Mouse (Mus musculus): ENCODE measurements around the gene Elf1. TPM values are rescaled to one million over a fixed set of nuclear protein-coding genes. Genes with fewer than 3 reads are reported as not detected.

The Elf1 gene
- polyA plus RNA-seq, 1 experiment from 2014 or later: 14.0 TPM

DNA sequence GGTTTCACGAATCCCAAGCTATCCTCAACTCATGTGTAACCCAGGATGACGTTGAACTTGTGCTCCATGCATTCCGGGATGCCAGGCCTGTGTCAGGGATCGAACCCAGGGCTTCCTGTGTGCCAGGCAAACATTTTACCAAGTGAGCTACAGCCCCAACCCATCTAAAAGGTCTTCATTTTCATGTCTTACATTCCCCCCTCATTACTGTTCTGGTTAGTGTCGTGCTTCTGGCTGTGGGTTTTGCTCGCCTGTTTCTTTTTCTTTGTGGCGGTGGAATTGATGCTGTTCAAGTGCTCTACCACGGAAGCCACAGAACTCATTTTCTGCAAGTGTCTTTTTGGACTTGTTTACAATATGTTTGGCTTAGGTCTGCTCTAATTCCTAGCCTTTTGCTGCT is 109.9 kb downstream of the Elf1 start:
- H3K27ac ChIP-seq (ENCODE audit: low read length): no peak overlapping the region
- H3K4me1 ChIP-seq (replicated peaks; ENCODE audit: control insufficient read depth, insufficient read depth, low read length): peaks cover 12% of the 10 kb centered on the region
- 94% methylated on average over 8 of the region's 8 CpGs for WGBS
- H3K9me3 ChIP-seq (ENCODE audit: control insufficient read depth, low read length): no peaks in the 10 kb centered on the region
- no peaks in the 10 kb centered on the region for H3K27me3 ChIP-seq (ENCODE audit: control insufficient read depth, insufficient read depth, low read depth, low read length)
- H3K9ac ChIP-seq (ENCODE audit: low read length): no peak overlapping the region
- H3K36me3 ChIP-seq (ENCODE audit: control insufficient read depth, insufficient read depth, low read length): peaks cover 3% of the 10 kb centered on the region; the same call in 1 of the 2 replicates
- no peak overlapping the region for H3K4me2 ChIP-seq (ENCODE audit: low read depth, low read length)
- no peak for ATAC-seq (ENCODE audit: low read depth)
- H3K4me3 ChIP-seq (ENCODE audit: low read length): no peak overlapping the region

DNA sequence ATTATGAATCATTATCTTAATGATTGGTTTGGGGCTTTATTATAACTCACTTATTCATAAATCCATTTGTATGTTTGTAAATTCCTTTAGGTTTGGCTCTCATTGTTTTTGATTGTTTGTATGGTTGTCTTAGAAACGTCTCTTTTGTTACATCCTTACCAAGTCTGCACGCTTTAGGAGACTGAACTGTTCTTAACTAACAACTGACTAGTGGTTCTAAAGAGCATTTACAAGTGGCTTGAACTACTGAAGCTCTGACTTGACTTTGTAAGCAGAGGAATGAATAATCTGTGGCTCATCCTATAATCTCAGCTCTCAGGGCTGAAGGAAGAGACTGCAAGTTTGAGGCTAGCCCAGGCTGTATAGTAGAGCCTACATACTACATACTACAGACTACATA is 110.6 kb downstream of the Elf1 start:
- peaks cover 5% of the 10 kb centered on the region; the same call in 1 of the 2 replicates for H3K36me3 ChIP-seq (ENCODE audit: control insufficient read depth, insufficient read depth, low read length)
- H3K4me3 ChIP-seq (ENCODE audit: low read length): no peak overlapping the region
- H3K4me2 ChIP-seq (ENCODE audit: low read depth, low read length): no peak overlapping the region
- peaks cover 10% of the 10 kb centered on the region for H3K4me1 ChIP-seq (replicated peaks; ENCODE audit: control insufficient read depth, insufficient read depth, low read length)
- H3K27ac ChIP-seq (ENCODE audit: low read length): no peak overlapping the region
- no peak for ATAC-seq (ENCODE audit: low read depth)
- H3K9me3 ChIP-seq (ENCODE audit: control insufficient read depth, low read length): no peaks in the 10 kb centered on the region
- H3K9ac ChIP-seq (ENCODE audit: low read length): no peak overlapping the region
- WGBS: 86% methylated on average over 2 of the region's 2 CpGs
- H3K27me3 ChIP-seq (ENCODE audit: control insufficient read depth, insufficient read depth, low read depth, low read length): no peaks in the 10 kb centered on the region

DNA sequence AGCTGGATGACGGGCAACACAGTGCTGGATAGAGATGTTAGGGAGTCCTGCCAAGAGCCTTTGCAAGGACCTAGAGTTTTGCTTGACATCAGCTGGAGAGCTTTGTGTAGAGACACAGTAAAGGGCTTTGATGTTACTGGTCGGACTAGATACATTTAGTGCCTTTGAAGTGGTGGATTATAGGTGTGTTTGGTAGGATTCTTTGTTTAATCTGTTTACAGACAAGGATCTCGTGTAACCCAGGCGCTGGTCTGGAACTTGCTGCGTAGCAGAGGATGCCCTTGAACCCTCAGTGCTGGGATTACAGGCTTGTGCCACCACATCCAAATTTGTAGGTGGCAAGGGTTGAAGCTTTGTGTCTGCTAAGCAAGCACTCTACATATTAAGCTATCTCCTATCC is 113.1 kb downstream of the Elf1 start:
- Histone ChIP-seq H3K9ac (ENCODE audit: low read length) (no peak overlapping the region), H3K27me3 (ENCODE audit: control insufficient read depth, insufficient read depth, low read depth, low read length) (no peaks in the 10 kb centered on the region), H3K4me1 (replicated peaks; ENCODE audit: control insufficient read depth, insufficient read depth, low read length) (peaks cover 2% of the 10 kb centered on the region; the same call in 1 of the 2 replicates), H3K36me3 (ENCODE audit: control insufficient read depth, insufficient read depth, low read length) (peaks cover 14% of the 10 kb centered on the region), H3K27ac (ENCODE audit: low read length) (no peak overlapping the region), H3K4me2 (ENCODE audit: low read depth, low read length) (no peak overlapping the region), H3K9me3 (ENCODE audit: control insufficient read depth, low read length) (no peaks in the 10 kb centered on the region), H3K4me3 (ENCODE audit: low read length) (no peak overlapping the region)
- WGBS: 86% methylated on average over 5 of the region's 5 CpGs
- ATAC-seq (ENCODE audit: low read depth): no peak

DNA sequence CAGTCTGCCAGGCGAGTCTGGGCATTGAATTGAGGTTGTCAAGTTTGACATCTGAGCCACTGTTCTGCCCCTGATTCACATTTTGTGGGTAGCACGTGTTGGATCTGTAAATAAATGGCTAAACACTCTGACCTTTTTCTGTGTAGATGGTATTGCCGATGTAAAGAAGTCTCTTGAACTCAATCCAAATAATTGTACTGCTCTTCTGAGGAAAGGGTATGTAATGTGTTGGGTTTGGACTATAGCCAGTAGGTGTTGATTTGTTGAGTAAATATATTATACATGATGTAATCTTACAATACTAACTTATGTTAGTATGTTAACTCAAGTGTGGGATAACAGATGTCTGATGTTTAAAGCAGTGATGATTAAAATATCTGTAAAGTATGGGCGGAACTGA is 115.6 kb downstream of the Elf1 start:
- H3K9ac ChIP-seq (ENCODE audit: low read length): no peak overlapping the region
- no peak overlapping the region for H3K4me2 ChIP-seq (ENCODE audit: low read depth, low read length)
- no peaks in the 10 kb centered on the region for H3K9me3 ChIP-seq (ENCODE audit: control insufficient read depth, low read length)
- WGBS: 42% methylated on average over 4 of the region's 4 CpGs
- H3K4me3 ChIP-seq (ENCODE audit: low read length): no peak overlapping the region
- 0 out of 2 replicates have a peak, but pooled peaks cover 2% of the 10 kb centered on the region for H3K4me1 ChIP-seq (replicated peaks; ENCODE audit: control insufficient read depth, insufficient read depth, low read length)
- peaks cover 21% of the 10 kb centered on the region for H3K36me3 ChIP-seq (ENCODE audit: control insufficient read depth, insufficient read depth, low read length)
- ATAC-seq (ENCODE audit: low read depth): no peak
- H3K27ac ChIP-seq (ENCODE audit: low read length): no peak overlapping the region
- no peaks in the 10 kb centered on the region for H3K27me3 ChIP-seq (ENCODE audit: control insufficient read depth, insufficient read depth, low read depth, low read length)

DNA sequence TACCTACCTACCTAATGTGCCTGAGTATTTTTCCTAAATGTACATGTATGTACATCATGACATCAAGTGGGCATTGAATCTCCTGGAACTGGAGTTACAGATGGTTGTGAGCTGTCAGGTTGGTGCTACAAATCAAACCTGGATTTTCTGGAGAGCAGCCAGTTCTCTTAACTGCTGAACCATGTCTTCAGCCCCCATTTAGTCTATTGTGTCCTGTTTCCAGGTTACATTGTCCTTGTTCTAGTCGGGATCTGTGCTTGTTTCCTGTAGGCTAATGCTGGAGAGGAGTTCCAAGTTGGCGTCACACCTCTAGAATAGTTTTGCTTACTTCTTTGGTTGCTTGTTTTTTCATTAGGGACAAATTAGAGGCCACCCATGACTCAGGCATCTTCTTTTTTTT is 124.9 kb downstream of the Elf1 start:
- 73% methylated on average over 2 of the region's 2 CpGs for WGBS
- peaks cover 45% of the 10 kb centered on the region for H3K36me3 ChIP-seq (ENCODE audit: control insufficient read depth, insufficient read depth, low read length)

DNA sequence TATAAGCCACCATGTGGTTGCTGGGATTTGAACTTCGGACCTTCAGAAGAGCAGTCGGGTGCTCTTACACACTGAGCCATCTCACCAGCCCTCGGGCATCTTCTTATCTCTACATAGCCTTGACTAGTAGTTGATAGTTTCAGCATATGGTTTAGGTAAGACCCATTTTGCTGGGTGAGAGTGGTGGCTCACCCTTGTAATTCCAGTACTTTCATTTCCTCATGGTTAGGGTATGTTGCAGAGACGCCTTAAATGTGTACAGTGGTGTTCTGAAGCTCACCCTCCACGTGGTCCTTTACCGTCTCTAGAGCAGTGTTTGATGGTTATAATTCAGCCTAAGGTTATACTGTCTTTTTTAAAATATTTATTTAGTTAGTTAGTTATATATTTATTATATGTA is 125.4 kb downstream of the Elf1 start:
- Histone ChIP-seq H3K36me3 (ENCODE audit: control insufficient read depth, insufficient read depth, low read length) (peaks cover 44% of the 10 kb centered on the region), H3K27me3 (ENCODE audit: control insufficient read depth, insufficient read depth, low read depth, low read length) (no peaks in the 10 kb centered on the region), H3K4me3 (ENCODE audit: low read length) (no peak overlapping the region), H3K4me2 (ENCODE audit: low read depth, low read length) (no peak overlapping the region), H3K4me1 (replicated peaks; ENCODE audit: control insufficient read depth, insufficient read depth, low read length) (no peaks in the 10 kb centered on the region), H3K27ac (ENCODE audit: low read length) (no peak overlapping the region), H3K9me3 (ENCODE audit: control insufficient read depth, low read length) (no peaks in the 10 kb centered on the region), H3K9ac (ENCODE audit: low read length) (no peak overlapping the region)
- no peak for ATAC-seq (ENCODE audit: low read depth)
- 87% methylated on average over 6 of the region's 6 CpGs for WGBS

More for the DNA sequence above, 124.9 kb downstream of the Elf1 start:
- no peaks in the 10 kb centered on the region for H3K9me3 ChIP-seq (ENCODE audit: control insufficient read depth, low read length)
- H3K4me3 ChIP-seq (ENCODE audit: low read length): no peak overlapping the region
- no peaks in the 10 kb centered on the region for H3K27me3 ChIP-seq (ENCODE audit: control insufficient read depth, insufficient read depth, low read depth, low read length)
- no peak for ATAC-seq (ENCODE audit: low read depth)
- no peak overlapping the region for H3K4me2 ChIP-seq (ENCODE audit: low read depth, low read length)
- H3K9ac ChIP-seq (ENCODE audit: low read length): no peak overlapping the region
- H3K4me1 ChIP-seq (replicated peaks; ENCODE audit: control insufficient read depth, insufficient read depth, low read length): no peaks in the 10 kb centered on the region
- H3K27ac ChIP-seq (ENCODE audit: low read length): no peak overlapping the region

DNA sequence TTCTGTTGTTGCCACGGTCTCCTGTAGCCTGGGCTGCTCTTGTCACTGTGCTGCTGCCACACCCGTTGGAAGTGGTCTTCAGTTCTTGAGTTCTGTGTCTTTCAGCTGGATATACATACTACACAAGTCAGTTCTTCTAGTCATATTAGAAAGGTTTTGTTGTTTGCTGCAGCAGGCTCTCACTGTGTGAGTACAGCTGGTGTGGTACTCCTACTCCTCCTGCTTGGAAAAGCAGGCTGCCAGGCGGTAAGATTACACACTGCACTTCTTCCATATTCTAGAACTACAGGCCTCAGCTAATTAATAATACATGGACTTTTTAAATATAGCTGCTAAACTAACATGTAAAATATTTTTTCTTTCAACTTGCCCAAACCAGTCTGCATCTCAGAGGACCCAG is 125.9 kb downstream of the Elf1 start:
- H3K4me3 ChIP-seq (ENCODE audit: low read length): no peak overlapping the region
- 91% methylated on average over 3 of the region's 3 CpGs for WGBS
- H3K9ac ChIP-seq (ENCODE audit: low read length): no peak overlapping the region
- H3K9me3 ChIP-seq (ENCODE audit: control insufficient read depth, low read length): no peaks in the 10 kb centered on the region
- H3K36me3 ChIP-seq (ENCODE audit: control insufficient read depth, insufficient read depth, low read length): peaks cover 46% of the 10 kb centered on the region
- H3K4me2 ChIP-seq (ENCODE audit: low read depth, low read length): no peak overlapping the region
- no peak for ATAC-seq (ENCODE audit: low read depth)
- H3K27me3 ChIP-seq (ENCODE audit: control insufficient read depth, insufficient read depth, low read depth, low read length): no peaks in the 10 kb centered on the region
- no peak overlapping the region for H3K27ac ChIP-seq (ENCODE audit: low read length)
- no peaks in the 10 kb centered on the region for H3K4me1 ChIP-seq (replicated peaks; ENCODE audit: control insufficient read depth, insufficient read depth, low read length)

DNA sequence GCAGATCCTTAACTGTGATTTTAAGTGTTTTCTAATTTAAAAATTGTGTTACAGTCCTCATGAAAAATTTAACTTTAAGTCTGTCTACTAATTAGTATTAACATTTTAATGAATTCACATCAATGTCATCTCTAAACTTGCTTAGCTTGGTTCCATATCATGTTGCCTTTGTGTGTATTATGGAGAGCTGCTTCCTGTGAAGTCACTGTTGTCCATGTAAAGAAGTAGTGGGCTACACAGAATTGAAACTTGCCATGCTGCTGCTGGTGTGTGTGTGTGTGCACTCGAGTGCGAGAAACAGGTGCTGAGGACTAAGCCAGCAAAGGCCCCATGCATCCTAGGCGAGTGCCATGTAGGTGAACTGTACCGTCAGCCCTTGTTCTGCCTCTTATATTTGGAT is 126.4 kb downstream of the Elf1 start:
- no peaks in the 10 kb centered on the region for H3K4me1 ChIP-seq (replicated peaks; ENCODE audit: control insufficient read depth, insufficient read depth, low read length)
- no peak overlapping the region for H3K4me2 ChIP-seq (ENCODE audit: low read depth, low read length)
- H3K27me3 ChIP-seq (ENCODE audit: control insufficient read depth, insufficient read depth, low read depth, low read length): no peaks in the 10 kb centered on the region
- H3K27ac ChIP-seq (ENCODE audit: low read length): no peak overlapping the region
- H3K9me3 ChIP-seq (ENCODE audit: control insufficient read depth, low read length): no peaks in the 10 kb centered on the region
- WGBS: 93% methylated on average over 4 of the region's 4 CpGs
- peaks cover 49% of the 10 kb centered on the region for H3K36me3 ChIP-seq (ENCODE audit: control insufficient read depth, insufficient read depth, low read length)
- no peak overlapping the region for H3K9ac ChIP-seq (ENCODE audit: low read length)
- no peak overlapping the region for H3K4me3 ChIP-seq (ENCODE audit: low read length)
- ATAC-seq (ENCODE audit: low read depth): no peak

DNA sequence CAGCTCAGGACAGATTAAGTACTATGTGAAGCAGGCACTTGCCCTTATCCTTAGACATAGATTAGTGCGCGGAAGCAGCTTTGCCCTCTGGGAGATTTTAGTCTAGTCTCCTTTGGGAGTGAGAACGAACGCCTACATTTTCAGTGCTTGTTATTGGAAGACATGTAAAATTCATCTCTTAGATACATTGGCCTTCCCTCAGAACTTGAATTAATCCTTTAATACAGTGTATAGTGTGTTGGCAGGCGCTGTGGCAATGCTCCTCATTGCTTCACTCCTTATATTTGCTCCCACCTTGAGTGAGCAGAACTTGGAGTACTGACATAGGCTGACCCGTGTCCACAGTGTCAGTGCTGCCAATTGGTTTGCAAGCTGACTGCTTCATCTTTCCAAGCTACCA is 127.3 kb downstream of the Elf1 start:
- Histone ChIP-seq H3K4me2 (ENCODE audit: low read depth, low read length) (no peak overlapping the region), H3K9me3 (ENCODE audit: control insufficient read depth, low read length) (no peaks in the 10 kb centered on the region), H3K27ac (ENCODE audit: low read length) (no peak overlapping the region), H3K36me3 (ENCODE audit: control insufficient read depth, insufficient read depth, low read length) (peaks cover 53% of the 10 kb centered on the region), H3K9ac (ENCODE audit: low read length) (no peak overlapping the region), H3K27me3 (ENCODE audit: control insufficient read depth, insufficient read depth, low read depth, low read length) (no peaks in the 10 kb centered on the region), H3K4me3 (ENCODE audit: low read length) (no peak overlapping the region), H3K4me1 (replicated peaks; ENCODE audit: control insufficient read depth, insufficient read depth, low read length) (no peaks in the 10 kb centered on the region)
- WGBS: 94% methylated on average over 6 of the region's 6 CpGs
- ATAC-seq (ENCODE audit: low read depth): no peak
